Mouse (Mus musculus): Measurements from ENCODE around the gene Cse1l.
A peak's percentile ranks its signal among the peaks of the same experiment; 100 is the strongest.

Cse1l gene

DNA sequence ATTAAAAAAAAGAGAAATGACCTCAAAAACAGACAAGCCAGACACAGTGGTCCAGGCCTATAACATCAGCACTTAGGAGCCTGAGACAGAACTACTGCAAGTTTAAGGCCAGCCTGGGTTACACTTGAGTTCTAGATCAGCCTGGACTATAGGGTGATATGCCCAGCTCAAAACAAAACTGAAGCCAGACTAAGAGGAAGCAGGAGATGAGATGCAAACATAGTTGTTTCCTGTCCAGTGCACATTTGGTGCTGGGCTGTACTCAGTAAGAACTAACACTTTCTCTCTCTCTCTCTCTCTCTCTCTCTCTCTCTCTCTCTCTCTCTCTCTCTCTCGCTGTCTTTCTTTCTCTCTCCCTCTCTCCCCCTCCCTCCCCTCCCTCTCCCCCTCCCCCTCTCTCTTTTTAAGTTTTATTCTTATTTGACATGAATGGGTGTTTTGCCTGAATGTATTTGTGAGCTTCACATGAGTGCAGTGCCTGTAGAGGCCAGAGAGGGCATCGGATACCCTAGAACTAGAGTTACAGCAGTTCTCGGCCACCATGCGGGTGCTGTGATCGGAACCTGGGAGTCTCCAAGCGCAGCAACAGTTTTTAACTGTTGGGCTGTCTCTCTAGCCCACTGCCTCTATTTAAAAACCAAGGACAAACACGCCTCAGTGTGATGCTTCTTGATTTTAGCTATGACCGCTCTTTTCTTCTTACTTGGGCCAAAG lies 4.9 kb upstream of the Cse1l start:
- DNase-seq (ENCODE audit: low spot score in 2 of 2) = peak; percentile 50

DNA sequence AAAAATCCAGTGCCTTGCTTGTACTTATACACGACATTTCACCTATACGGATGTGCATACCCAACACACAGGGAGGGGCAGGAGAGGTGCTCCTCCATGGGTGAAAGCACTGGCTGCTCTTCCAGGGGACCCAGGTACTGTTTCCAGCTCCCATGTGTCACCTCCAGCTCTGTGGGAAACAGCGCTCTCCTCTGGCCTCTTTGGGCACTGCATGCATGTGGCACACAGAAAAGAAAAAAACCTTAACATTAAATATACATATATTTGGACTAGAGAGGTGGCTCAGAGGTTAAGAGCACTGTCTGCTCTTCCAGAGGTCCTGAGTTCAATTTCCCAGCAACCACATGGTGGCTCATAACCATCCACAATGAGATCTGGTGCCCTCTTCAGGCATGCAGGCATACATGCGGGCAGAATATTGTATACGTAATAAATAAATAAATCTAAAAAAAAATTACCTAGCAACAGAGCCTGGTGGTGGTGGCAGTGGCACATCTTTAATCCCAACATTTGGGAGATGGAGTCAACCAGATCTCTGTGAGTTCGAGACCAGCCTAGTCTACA lies 2.0 kb upstream of the Cse1l start:
- no peak for DNase-seq (ENCODE audit: low spot score in 2 of 2)

DNA sequence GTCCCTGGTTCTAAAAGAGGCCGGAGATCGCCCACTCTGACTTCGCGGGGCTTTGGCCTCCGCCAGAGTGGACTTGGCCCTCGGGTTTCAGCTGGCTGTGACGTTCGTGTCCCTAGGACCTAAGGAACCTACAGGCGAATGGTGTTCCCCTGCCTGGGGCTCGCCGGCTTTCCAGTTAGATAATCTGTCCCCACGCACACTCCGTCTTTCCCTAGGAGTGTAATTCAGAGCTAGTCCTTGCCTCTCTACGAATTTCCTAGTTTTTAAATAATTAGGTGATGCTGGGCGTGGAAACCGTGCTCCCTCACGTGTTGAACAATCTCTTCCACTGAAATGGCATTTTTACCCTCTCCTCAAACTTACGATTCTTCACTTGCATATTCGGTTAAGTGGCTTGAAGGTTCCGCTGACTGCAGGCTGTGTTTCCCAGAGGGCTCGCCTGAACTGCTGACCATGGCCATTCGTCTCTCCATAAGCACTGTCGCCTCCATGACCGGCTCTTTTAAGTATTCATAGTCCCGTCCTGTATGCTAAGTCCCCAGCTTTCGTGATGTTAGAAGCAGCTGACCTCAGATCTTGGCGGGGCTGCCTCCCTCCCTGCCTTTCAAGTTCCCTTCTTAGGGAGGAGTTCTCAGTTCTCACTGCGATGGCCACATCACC lies 813 bp downstream of the Cse1l start:
- DNase-seq (ENCODE audit: low spot score in 2 of 2) = peak; percentile 11 to 18

- no peak for DNase-seq (ENCODE audit: low spot score in 2 of 2)
Observed at GRCm38 (mm10) chr2:166909729-166910128, 3.9 kb downstream of the Cse1l start.

DNA sequence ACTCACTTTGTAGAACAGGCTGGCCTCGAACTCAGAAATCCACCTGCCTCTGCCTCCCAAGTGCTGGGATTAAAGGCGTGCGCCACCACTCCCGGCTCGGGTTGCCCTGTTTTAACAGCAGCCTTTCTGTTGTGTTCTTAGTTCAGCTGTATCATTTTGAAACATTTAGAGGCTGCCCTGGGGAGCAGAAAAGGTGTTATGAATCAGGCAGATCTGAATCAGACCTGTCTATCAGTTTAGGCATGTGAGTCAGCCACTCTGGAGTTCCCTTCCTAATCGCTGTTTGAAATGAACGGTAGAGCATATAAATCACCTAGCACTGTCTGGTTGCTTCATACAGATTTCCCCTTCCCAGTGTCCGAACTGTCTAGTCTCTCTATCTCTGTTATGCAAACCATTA lies 4.7 kb downstream of the Cse1l start:
- no peak for DNase-seq (ENCODE audit: low spot score in 2 of 2)

- no peak for DNase-seq (ENCODE audit: low spot score in 2 of 2)
Observed at GRCm38 (mm10) chr2:166923971-166924370, 18.1 kb downstream of the Cse1l start.

- no peak for DNase-seq (ENCODE audit: low spot score in 2 of 2)
Observed at GRCm38 (mm10) chr2:166933943-166934342, 28.1 kb downstream of the Cse1l start.

DNA sequence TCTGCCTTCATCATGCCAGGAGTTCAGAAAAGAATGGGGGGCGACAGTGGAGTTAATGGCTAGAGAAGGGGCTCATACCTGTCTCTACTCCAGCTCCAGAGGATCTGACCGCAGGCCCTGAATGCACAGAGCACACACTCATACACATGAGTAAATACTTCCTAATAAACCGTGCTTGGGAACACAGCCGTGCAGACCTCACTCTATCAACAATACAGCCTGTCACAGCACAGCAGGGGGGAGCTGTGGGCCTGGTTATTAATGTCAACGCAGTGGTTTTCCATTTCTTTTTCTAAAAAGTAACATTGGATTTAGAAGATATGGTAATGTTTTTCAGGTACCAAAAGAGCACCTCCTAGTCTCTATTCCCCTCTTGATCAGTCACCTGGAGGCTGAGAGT lies 28.6 kb downstream of the Cse1l start:
- DNase-seq (ENCODE audit: low spot score in 2 of 2) = no peak

DNA sequence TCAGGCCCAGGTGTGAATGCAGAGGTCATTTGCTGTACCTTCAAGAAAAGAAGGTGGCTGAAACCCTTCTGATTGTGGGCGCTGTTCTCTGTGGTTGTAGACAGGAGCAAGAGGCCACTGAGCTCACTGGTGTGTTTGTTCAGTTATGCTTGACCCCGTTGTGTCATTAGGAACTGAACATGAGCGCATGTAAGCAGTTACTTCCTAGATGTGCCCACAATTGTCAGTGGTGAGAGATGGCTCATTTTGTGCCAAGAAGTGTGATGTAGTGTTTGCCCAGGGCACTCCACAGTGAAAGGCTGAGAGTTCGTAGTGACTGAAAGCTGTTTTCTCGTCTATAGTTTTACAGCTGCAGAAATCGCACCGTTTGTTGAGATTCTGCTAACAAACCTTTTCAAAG lies 29.7 kb downstream of the Cse1l start:
- no peak for DNase-seq (ENCODE audit: low spot score in 2 of 2)

DNA sequence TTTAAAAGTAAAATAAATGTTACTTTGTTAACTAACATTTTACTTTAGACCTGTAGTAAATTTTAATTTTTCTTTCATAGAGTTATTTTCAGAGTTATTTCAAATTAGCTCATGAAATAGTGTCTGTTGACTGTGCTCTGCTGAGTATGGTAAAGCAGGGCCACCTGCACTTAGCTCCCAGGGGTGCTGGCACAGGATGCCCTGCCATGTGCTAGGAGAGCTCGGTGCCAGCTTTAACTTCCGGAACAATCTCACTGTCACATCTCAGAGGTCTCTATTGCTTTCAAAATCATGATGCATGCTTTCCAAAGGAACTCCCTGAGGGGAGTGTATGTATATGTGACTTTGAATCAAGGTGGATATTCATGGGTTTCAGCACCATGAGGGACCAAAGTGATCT lies 30.3 kb downstream of the Cse1l start:
- DNase-seq (ENCODE audit: low spot score in 2 of 2) = no peak

DNA sequence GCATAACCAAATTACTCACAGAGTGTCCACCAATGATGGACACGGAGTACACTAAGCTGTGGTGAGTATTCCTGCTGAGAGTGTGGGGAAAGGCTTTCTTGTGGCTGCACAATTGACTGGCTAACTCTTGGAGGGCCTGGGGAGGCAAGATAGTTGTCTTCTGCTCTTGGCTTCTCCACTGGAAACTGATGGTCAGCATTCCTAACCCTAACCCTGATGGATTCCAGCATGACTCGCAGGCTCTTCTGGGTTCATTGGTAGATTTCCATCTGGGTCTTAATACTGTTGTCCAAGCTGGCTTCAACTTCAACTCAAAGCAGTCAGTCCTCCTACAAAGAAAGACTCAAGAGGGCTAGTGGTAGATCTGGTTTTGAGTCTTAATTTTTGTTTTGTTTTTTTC lies 37.3 kb downstream of the Cse1l start:
- no peak for DNase-seq (ENCODE audit: low spot score in 2 of 2)

DNA sequence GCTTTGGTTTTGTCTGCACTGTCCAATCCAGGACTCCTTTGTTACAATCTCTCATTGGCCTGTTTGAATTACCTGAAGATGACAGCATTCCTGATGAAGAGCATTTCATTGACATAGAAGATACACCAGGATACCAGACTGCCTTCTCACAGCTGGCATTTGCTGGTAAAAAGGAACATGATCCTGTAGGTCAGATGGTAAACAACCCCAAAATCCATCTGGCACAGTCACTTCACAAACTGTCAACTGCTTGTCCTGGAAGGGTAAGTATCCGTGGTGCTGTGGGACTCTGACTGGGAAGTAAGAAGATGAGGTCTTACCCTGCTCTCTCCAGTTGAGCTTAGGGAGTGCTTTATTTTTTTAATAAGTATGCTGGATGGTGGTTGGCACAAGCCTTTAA lies 38.5 kb downstream of the Cse1l start:
- no peak for DNase-seq (ENCODE audit: low spot score in 2 of 2)

DNA sequence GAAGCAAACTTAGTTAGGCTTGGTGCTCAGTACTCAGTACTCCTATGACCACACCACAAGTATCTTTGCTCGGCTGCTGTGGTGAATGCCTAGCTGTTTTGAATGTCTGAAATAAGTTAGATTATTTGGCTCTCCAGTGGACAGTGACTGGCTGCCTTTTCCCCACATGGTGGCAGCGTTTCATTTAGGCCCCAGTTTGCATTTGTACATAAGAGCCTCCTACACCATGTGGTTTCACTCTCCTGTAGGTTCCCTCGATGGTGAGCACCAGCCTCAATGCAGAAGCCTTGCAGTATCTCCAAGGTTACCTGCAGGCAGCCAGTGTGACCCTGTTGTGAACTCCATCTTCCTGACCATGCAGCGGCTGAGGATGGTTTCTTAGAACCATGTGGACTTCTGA lies 39.6 kb downstream of the Cse1l start:
- DNase-seq (ENCODE audit: low spot score in 2 of 2) = no peak

DNA sequence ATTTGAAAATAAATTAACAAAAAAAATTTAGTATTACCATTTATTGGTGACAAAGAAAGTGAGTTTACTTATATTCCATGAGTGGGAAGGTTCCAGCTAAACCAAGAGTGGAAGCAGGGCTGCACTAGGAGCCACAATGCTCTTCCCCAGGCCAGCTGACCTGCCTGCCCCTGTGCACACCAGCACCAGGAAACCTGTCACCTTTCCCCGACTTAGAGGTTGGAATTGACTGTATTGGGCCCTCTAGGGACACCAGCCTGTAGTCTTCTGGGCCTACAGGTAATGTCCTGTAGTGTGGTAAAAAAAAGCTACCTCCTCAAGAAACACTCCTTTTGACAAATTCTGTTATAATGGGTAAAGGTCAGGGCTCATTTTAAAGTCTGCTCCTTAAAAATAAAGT lies 42.4 kb downstream of the Cse1l start:
- no peak for DNase-seq (ENCODE audit: low spot score in 2 of 2)

- no peak for DNase-seq (ENCODE audit: low spot score in 2 of 2)
Observed at GRCm38 (mm10) chr2:166948936-166949335, 43.1 kb downstream of the Cse1l start.

- no peak for DNase-seq (ENCODE audit: low spot score in 2 of 2)
Observed at GRCm38 (mm10) chr2:166950853-166951648, 45.2 kb downstream of the Cse1l start.

- no peak for DNase-seq (ENCODE audit: low spot score in 2 of 2)
Observed at GRCm38 (mm10) chr2:166952151-166952550, 46.3 kb downstream of the Cse1l start.

DNA sequence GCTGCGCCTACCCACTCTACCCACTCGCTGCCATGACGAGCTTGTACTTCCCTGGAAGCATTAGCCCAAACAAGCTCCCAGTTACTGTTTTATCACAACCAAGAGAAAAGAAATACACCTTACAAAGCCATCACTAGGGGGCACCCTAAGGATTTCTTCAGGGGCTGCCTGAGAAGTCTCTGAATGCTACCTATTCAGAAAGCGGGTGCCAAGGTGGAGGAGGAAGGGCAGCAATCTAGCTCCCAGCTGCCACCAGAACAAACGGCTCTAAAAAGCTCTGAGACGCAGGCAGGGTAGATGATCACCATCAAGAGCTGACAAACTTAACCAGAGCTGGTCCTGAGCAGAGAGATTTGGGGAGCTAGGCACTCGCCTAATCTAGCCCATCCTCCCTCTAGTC lies 51.0 kb downstream of the Cse1l start:
- DNase-seq (ENCODE audit: low spot score in 2 of 2) = peak; percentile 56 to 65

DNA sequence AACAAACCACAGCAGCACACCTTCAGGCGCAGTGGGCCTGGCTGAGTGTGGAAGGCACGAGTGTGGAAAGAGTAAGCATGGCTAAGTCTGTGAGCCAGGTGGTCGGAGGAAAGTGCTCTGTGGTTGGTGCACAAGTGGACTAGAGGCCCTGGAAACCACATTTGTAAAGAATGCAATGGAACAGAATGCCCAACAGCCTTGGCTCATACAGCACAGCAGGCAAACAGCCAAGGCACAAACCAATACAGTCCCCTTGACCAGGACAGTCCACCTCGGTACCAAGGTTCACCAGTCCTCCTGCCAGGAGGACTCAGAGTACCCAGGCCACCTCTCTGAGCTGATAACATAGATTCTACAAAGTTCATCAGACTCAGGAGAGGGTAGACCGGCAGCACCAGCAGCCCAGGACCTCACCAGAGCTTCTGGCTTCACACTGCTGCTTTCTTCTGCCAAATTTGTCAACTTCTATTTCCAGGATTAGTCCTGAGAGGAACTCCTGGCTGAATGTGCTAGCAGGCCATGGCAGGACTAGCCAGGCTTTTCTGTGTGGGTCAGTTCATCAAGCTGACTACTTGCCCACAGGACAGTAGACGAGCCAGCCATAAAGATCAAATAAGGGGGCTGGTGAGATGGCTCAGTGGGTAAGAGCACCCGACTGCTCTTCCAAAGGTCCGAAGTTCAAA lies 54.9 kb downstream of the Cse1l start:
- DNase-seq (ENCODE audit: low spot score in 2 of 2) = no peak

- no peak for DNase-seq (ENCODE audit: low spot score in 2 of 2)
Observed at GRCm38 (mm10) chr2:166963257-166963656, 57.4 kb downstream of the Cse1l start.

DNA sequence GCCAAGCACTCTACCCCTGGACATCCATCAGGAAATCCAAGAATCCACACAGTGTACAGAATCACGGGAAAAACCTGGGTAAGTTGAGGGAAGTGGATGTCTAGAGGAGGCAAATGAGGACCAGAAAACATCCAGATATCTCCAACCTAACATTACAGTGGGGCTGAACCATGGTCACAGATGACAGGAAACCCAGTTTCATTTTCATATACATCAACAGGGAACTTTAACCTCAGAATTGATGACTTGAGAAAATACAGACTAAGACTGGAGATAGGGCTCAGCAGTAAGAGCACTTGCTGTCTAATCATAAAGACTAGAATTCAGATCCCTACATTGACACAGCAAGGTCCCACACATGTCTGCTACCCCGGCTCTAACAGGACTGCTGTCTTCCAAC lies 58.9 kb downstream of the Cse1l start:
- no peak for DNase-seq (ENCODE audit: low spot score in 2 of 2)

GRCm38 (mm10) chr2:166973153-166973552 lies 67.3 kb downstream of the Cse1l start:
- no peak for DNase-seq (ENCODE audit: low spot score in 2 of 2)
